18 mouse cellular contexts compared by ENCODE assay signal in genomic region chr1:19899426-19899825, GRCm38 (mm10).
DNase-seq lines count a peak whose midpoint lies in the region; ATAC-seq and TF ChIP-seq lines count a peak whose summit lies in the region.
"Had no signal": no experiment of that assay in that cellular context is flagged by ENCODE, and none has a peak within 500 bp of the region (broad histone marks: within the 10 kb centered on the region; RNA-seq: fewer than 3 reads in every experiment).

No protein-coding gene starts in this region.

- H3K9ac ChIP-seq in kidney, postnatal 0 days (ENCODE audit: low read depth, low read length): no peak overlapping the region
- H3K9ac ChIP-seq in midbrain, embryonic 11.5 days (ENCODE audit: low read length): no peak overlapping the region
- no peak overlapping the region for H3K9ac ChIP-seq in midbrain, embryonic 13.5 days (replicated peaks)
- H3K9ac ChIP-seq in midbrain, postnatal 0 days (replicated peaks; ENCODE audit: low read length, poor library complexity, severe bottlenecking): no peak overlapping the region
- H3K9ac ChIP-seq: embryonic facial prominence, embryonic 13.5 days; forebrain, embryonic 13.5 days; heart, embryonic 13.5 days had no signal

- H3K27ac ChIP-seq in kidney, postnatal 0 days: no peak overlapping the region
- H3K27ac ChIP-seq in midbrain, embryonic 11.5 days (ENCODE audit: low read depth, low read length): no peak overlapping the region
- H3K27ac ChIP-seq in midbrain, embryonic 13.5 days: peak overlapping the region; percentile 63; the same call in 1 of the 2 replicates
- H3K27ac ChIP-seq in midbrain, postnatal 0 days (ENCODE audit: low read depth, low read length): peak overlapping the region; percentile 51; the same call in 1 of the 2 replicates
- H3K27ac ChIP-seq: embryonic facial prominence, embryonic 13.5 days; forebrain, embryonic 13.5 days; heart, embryonic 13.5 days had no signal

- no peak overlapping the region for H3K4me3 ChIP-seq in kidney, postnatal 0 days (replicated peaks; ENCODE audit: low read depth, low read length)
- no peak overlapping the region for H3K4me3 ChIP-seq in midbrain, embryonic 11.5 days (ENCODE audit: low read depth, low read length)
- H3K4me3 ChIP-seq in midbrain, embryonic 13.5 days (replicated peaks): no peak overlapping the region
- H3K4me3 ChIP-seq in midbrain, postnatal 0 days (ENCODE audit: low read depth, low read length): no peak overlapping the region
- H3K4me3 ChIP-seq: embryonic facial prominence, embryonic 13.5 days; forebrain, embryonic 13.5 days; heart, embryonic 13.5 days had no signal

- 27% methylated on average over 5 of the region's 5 CpGs for WGBS in kidney, postnatal 0 days
- 25% methylated on average over 5 of the region's 5 CpGs for WGBS in midbrain, embryonic 11.5 days
- WGBS in midbrain, embryonic 13.5 days: 21% methylated on average over 5 of the region's 5 CpGs
- 25% methylated on average over 5 of the region's 5 CpGs for WGBS in midbrain, postnatal 0 days

- no peak for TF ChIP-seq CTCF in kidney, postnatal 0 days (IDR thresholded peaks at IDR 0.05; ENCODE audit: low read depth)
- no peak for TF ChIP-seq CTCF in midbrain, postnatal 0 days (IDR thresholded peaks at IDR 0.05)

- peak; percentile 1 for DNase-seq in kidney, postnatal 0 days (ENCODE audit: low spot score)
- no peak for DNase-seq in kidney, postnatal 25 days
- DNase-seq in midbrain, embryonic 11.5 days (ENCODE audit: low spot score, missing footprints): peak; percentile 87
- DNase-seq in midbrain, postnatal 0 days (ENCODE audit: low spot score): no peak
- no peak for DNase-seq in adrenal gland, adult (ENCODE audit: inconsistent age in 2 of 2, low spot score in 1 of 2)
- DNase-seq in adrenal gland, adult 8-10 months: no peak
- no peak for DNase-seq in cerebellum, adult 11-12 months
- DNase-seq: adrenal gland, postnatal 14 days; cerebellum, adult 18-20 months; cerebellum, adult 9-11 months; cerebellum, postnatal 36 days; gastrocnemius, postnatal 36 days; heart, adult 11 months; heart, postnatal 36 days had no signal

- H3K36me3 ChIP-seq in kidney, postnatal 0 days (ENCODE audit: insufficient read depth, low read length): no peaks in the 10 kb centered on the region
- H3K36me3 ChIP-seq in midbrain, embryonic 11.5 days (ENCODE audit: control insufficient read depth, insufficient read depth, low read length): no peaks in the 10 kb centered on the region
- no peaks in the 10 kb centered on the region for H3K36me3 ChIP-seq in midbrain, embryonic 13.5 days
- no peaks in the 10 kb centered on the region for H3K36me3 ChIP-seq in midbrain, postnatal 0 days (ENCODE audit: insufficient read depth, low read length)
- H3K36me3 ChIP-seq: embryonic facial prominence, embryonic 13.5 days; heart, embryonic 13.5 days had no signal

- H3K4me1 ChIP-seq in kidney, postnatal 0 days (replicated peaks; ENCODE audit: insufficient read depth, low read length): no peaks in the 10 kb centered on the region
- peaks cover 29% of the 10 kb centered on the region for H3K4me1 ChIP-seq in midbrain, embryonic 11.5 days (ENCODE audit: control insufficient read depth, insufficient read depth, low read length)
- peaks cover 25% of the 10 kb centered on the region for H3K4me1 ChIP-seq in midbrain, embryonic 13.5 days (replicated peaks)
- no peaks in the 10 kb centered on the region for H3K4me1 ChIP-seq in midbrain, postnatal 0 days (ENCODE audit: insufficient read depth, low read length)
- H3K4me1 ChIP-seq: heart, embryonic 13.5 days had no signal

- H3K27me3 ChIP-seq in kidney, postnatal 0 days (ENCODE audit: insufficient read depth, low read length): no peaks in the 10 kb centered on the region
- H3K27me3 ChIP-seq in midbrain, embryonic 11.5 days (ENCODE audit: control insufficient read depth, insufficient read depth, low read length): peaks cover 29% of the 10 kb centered on the region
- peaks cover 25% of the 10 kb centered on the region for H3K27me3 ChIP-seq in midbrain, embryonic 13.5 days
- no peaks in the 10 kb centered on the region; the same call in 1 of the 2 replicates for H3K27me3 ChIP-seq in midbrain, postnatal 0 days (ENCODE audit: insufficient read depth, low read length)
- H3K27me3 ChIP-seq: embryonic facial prominence, embryonic 13.5 days; heart, embryonic 13.5 days had no signal

- no peak overlapping the region for H3K4me2 ChIP-seq in kidney, postnatal 0 days (ENCODE audit: low read length)
- no peak overlapping the region; the same call in 1 of the 2 replicates for H3K4me2 ChIP-seq in midbrain, embryonic 11.5 days
- H3K4me2 ChIP-seq in midbrain, embryonic 13.5 days (replicated peaks): no peak overlapping the region; the same call in 1 of the 2 replicates
- H3K4me2 ChIP-seq in midbrain, postnatal 0 days (ENCODE audit: low read depth, low read length, poor library complexity, severe bottlenecking): no peak overlapping the region
- H3K4me2 ChIP-seq: embryonic facial prominence, embryonic 13.5 days; forebrain, embryonic 13.5 days; heart, embryonic 13.5 days had no signal

- H3K9me3 ChIP-seq in kidney, postnatal 0 days (replicated peaks; ENCODE audit: low read length): no peaks in the 10 kb centered on the region
- no peaks in the 10 kb centered on the region for H3K9me3 ChIP-seq in midbrain, embryonic 11.5 days (ENCODE audit: control insufficient read depth, low read length)
- no peaks in the 10 kb centered on the region for H3K9me3 ChIP-seq in midbrain, embryonic 13.5 days
- no peaks in the 10 kb centered on the region for H3K9me3 ChIP-seq in midbrain, postnatal 0 days (ENCODE audit: low read length)
- H3K9me3 ChIP-seq: embryonic facial prominence, embryonic 13.5 days; forebrain, embryonic 13.5 days; heart, embryonic 13.5 days had no signal

- no peak for ATAC-seq in kidney, postnatal 0 days (replicated peaks; ENCODE audit: low FRiP score, low read depth)
- no peak; the same call in 1 of the 2 replicates for ATAC-seq in midbrain, embryonic 11.5 days (ENCODE audit: low FRiP score)
- peak; percentile 64 for ATAC-seq in midbrain, embryonic 13.5 days
- peak; percentile 43; the same call in 1 of the 2 replicates for ATAC-seq in midbrain, postnatal 0 days (ENCODE audit: low FRiP score)

Comparison
In these comparisons a context has a peak if more than half of its experiments do, and no peak if none do; other contexts are left out.
1. ATAC-seq: peak in midbrain, embryonic 13.5 days (single experiment) and midbrain, postnatal 0 days (single experiment); none in kidney, postnatal 0 days (single experiment) and midbrain, embryonic 11.5 days (single experiment).
2. DNase-seq: peak in kidney, postnatal 0 days (single experiment) and midbrain, embryonic 11.5 days (single experiment); none in kidney, postnatal 25 days (0 of 2), midbrain, postnatal 0 days (single experiment), adrenal gland, adult (0 of 2), adrenal gland, adult 8-10 months (single experiment) and cerebellum, adult 11-12 months (single experiment).
3. H3K27ac ChIP-seq: peak in midbrain, embryonic 13.5 days (single experiment) and midbrain, postnatal 0 days (single experiment); none in kidney, postnatal 0 days (single experiment) and midbrain, embryonic 11.5 days (single experiment).